In the genomic region with DNA sequence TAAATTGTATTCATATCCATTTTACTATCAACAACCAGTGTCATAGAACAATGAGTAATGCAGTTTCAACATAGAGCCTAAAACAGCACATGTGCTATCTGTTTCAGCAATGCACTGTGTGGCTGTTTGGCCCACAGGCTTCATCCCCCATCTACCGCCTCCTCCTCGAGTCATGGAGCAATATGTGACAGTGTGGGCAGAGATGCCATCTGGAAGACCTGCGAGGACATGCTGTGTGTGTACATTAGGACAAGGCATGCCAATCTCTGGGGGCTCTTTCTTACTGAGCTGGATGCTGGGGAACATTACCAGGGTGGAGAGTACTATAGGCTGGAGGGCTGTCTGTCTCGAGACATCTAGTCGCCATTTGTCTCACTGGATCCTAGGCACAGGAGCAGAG, we compare ENCODE assay signal across 23 mouse cellular contexts.
DNase-seq lines count a peak whose midpoint lies in the region; ATAC-seq lines count a peak whose summit lies in the region.
"Had no signal": no experiment of that assay in that cellular context is flagged by ENCODE, and none has a peak within 500 bp of the region (broad histone marks: within the 10 kb centered on the region; RNA-seq: fewer than 3 reads in every experiment).

No protein-coding gene starts in this region.

- no peak for ATAC-seq in embryonic facial prominence, embryonic 15.5 days (ENCODE audit: insufficient number of reproducible peaks, low FRiP score, low TSS enrichment, low read depth)
- no peak for ATAC-seq in CD4-positive, CD25-positive, alpha-beta regulatory T cell, adult 4 months
- ATAC-seq: forebrain, embryonic 15.5 days; hindbrain, embryonic 16.5 days; intestine, embryonic 16.5 days had no signal

- no peak overlapping the region for H3K4me2 ChIP-seq in embryonic facial prominence, embryonic 15.5 days (replicated peaks)
- H3K4me2 ChIP-seq: embryonic facial prominence, embryonic 12.5 days; forebrain, embryonic 15.5 days; liver, embryonic 11.5 days had no signal

- H3K9me3 ChIP-seq in embryonic facial prominence, embryonic 15.5 days (replicated peaks) = no peaks in the 10 kb centered on the region
- H3K9me3 ChIP-seq in embryonic facial prominence, embryonic 10.5 days = no peaks in the 10 kb centered on the region
- H3K9me3 ChIP-seq: embryonic facial prominence, embryonic 12.5 days; forebrain, embryonic 15.5 days had no signal

- no peak for DNase-seq in embryonic facial prominence, embryonic 10.5 days (ENCODE audit: low spot score)
- DNase-seq in right cerebral cortex, adult 2 months (ENCODE audit: low spot score in 2 of 2) = peak; percentile 28 to 43
- no peak for DNase-seq in right cerebral cortex, postnatal 10 days (ENCODE audit: low spot score in 2 of 2)
- DNase-seq in layer of hippocampus, adult 8-10 months (ENCODE audit: low spot score in 2 of 2) = peak; percentile 64 to 76
- peak; percentile 7 to 14 for DNase-seq in right cerebral cortex, postnatal 36 days (ENCODE audit: low spot score in 2 of 2)
- no peak for DNase-seq in cerebellum, postnatal 4 days (ENCODE audit: low spot score in 2 of 2)
- DNase-seq: adrenal gland, postnatal 36 days; cerebellum, adult 18-20 months; heart, adult 2 months; kidney, postnatal 4 days; lung, adult 18-20 months; lung, postnatal 36 days; spleen, adult 18-20 months; thymus, adult 18-20 months; thymus, postnatal 4 days had no signal

- no peak overlapping the region for H3K9ac ChIP-seq in embryonic facial prominence, embryonic 15.5 days
- H3K9ac ChIP-seq: embryonic facial prominence, embryonic 12.5 days; forebrain, embryonic 15.5 days had no signal

- 62% methylated on average over 5 of the region's 5 CpGs for WGBS in embryonic facial prominence, embryonic 15.5 days
- WGBS in embryonic facial prominence, embryonic 10.5 days = 87% methylated on average over 5 of the region's 5 CpGs

- H3K36me3 ChIP-seq in embryonic facial prominence, embryonic 15.5 days = no peaks in the 10 kb centered on the region
- H3K36me3 ChIP-seq in embryonic facial prominence, embryonic 10.5 days (replicated peaks) = no peaks in the 10 kb centered on the region
- H3K36me3 ChIP-seq: embryonic facial prominence, embryonic 12.5 days; forebrain, embryonic 15.5 days; G1E had no signal

- 0 out of 2 replicates have a peak overlapping the region, but pooled peaks have one; percentile 1 for H3K27ac ChIP-seq in embryonic facial prominence, embryonic 15.5 days (replicated peaks)
- H3K27ac ChIP-seq in embryonic facial prominence, embryonic 10.5 days (replicated peaks) = no peak overlapping the region
- H3K27ac ChIP-seq: embryonic facial prominence, embryonic 12.5 days; forebrain, embryonic 15.5 days; heart, adult 2 months had no signal

- no peak overlapping the region for H3K4me3 ChIP-seq in embryonic facial prominence, embryonic 15.5 days (replicated peaks)
- no peak overlapping the region for H3K4me3 ChIP-seq in embryonic facial prominence, embryonic 10.5 days
- H3K4me3 ChIP-seq: embryonic facial prominence, embryonic 12.5 days; forebrain, embryonic 15.5 days; heart, adult 2 months had no signal

- H3K27me3 ChIP-seq in embryonic facial prominence, embryonic 15.5 days = no peaks in the 10 kb centered on the region
- no peaks in the 10 kb centered on the region for H3K27me3 ChIP-seq in embryonic facial prominence, embryonic 10.5 days (replicated peaks; ENCODE audit: low read depth, poor library complexity, severe bottlenecking)
- H3K27me3 ChIP-seq: embryonic facial prominence, embryonic 12.5 days; forebrain, embryonic 15.5 days had no signal

- no peaks in the 10 kb centered on the region for H3K4me1 ChIP-seq in embryonic facial prominence, embryonic 15.5 days
- H3K4me1 ChIP-seq in embryonic facial prominence, embryonic 10.5 days = no peaks in the 10 kb centered on the region
- H3K4me1 ChIP-seq: embryonic facial prominence, embryonic 12.5 days; forebrain, embryonic 15.5 days had no signal

Comparison
In these comparisons a context has a peak if more than half of its experiments do, and no peak if none do; other contexts are left out.
1. DNase-seq: peak in right cerebral cortex, adult 2 months (2 of 2), layer of hippocampus, adult 8-10 months (2 of 2) and right cerebral cortex, postnatal 36 days (2 of 2); none in embryonic facial prominence, embryonic 10.5 days (single experiment), right cerebral cortex, postnatal 10 days (0 of 2) and cerebellum, postnatal 4 days (0 of 2).